ENCODE assay signal across 8 mouse cellular contexts in genomic region chr7:126089782-126090181, GRCm38 (mm10). TPM values are rescaled to one million over a fixed set of nuclear protein-coding genes. Genes with fewer than 3 reads are reported as not detected.
DNase-seq lines count a peak whose midpoint lies in the region; ATAC-seq and TF ChIP-seq lines count a peak whose summit lies in the region.

No protein-coding gene starts in this region.

- peak; percentile 72; the same call in 1 of the 2 replicates for TF ChIP-seq CTCF in testis, adult 2 months (IDR thresholded peaks at IDR 0.05; ENCODE audit: control insufficient read depth, insufficient read depth, insufficient replicate concordance, low read depth, low read length)

- TF ChIP-seq POLR2A in testis, adult 2 months (IDR thresholded peaks at IDR 0.05; ENCODE audit: control insufficient read depth, low read depth, low read length): no peak

- 16% methylated on average over 6 of the region's 6 CpGs for WGBS in forebrain, embryonic 14.5 days
- WGBS in forebrain, embryonic 12.5 days: 19% methylated on average over 6 of the region's 6 CpGs

- no peaks in the 10 kb centered on the region for H3K36me3 ChIP-seq in forebrain, embryonic 14.5 days (ENCODE audit: control insufficient read depth, insufficient read depth, low read length)
- H3K36me3 ChIP-seq in forebrain, embryonic 12.5 days (replicated peaks): no peaks in the 10 kb centered on the region
- no peaks in the 10 kb centered on the region for H3K36me3 ChIP-seq in testis, adult 2 months (ENCODE audit: control insufficient read depth, insufficient read depth, low read length)

- no peak overlapping the region for H3K9ac ChIP-seq in forebrain, embryonic 14.5 days (ENCODE audit: low read length)
- H3K9ac ChIP-seq in forebrain, embryonic 12.5 days: no peak overlapping the region

- ATAC-seq in forebrain, embryonic 14.5 days: no peak
- no peak for ATAC-seq in forebrain, embryonic 12.5 days (ENCODE audit: low FRiP score)
- peak; percentile 65 for ATAC-seq in common myeloid progenitor, adult 5-6 weeks (replicated peaks; ENCODE audit: low read depth, poor library complexity, severe bottlenecking)

- no peak overlapping the region for H3K27ac ChIP-seq in forebrain, embryonic 14.5 days (ENCODE audit: low read depth, low read length)
- H3K27ac ChIP-seq in forebrain, embryonic 12.5 days: no peak overlapping the region
- no peak overlapping the region for H3K27ac ChIP-seq in testis, adult 2 months (ENCODE audit: control insufficient read depth, insufficient read depth, low read depth, low read length)

- no peaks in the 10 kb centered on the region for H3K9me3 ChIP-seq in forebrain, embryonic 14.5 days (replicated peaks; ENCODE audit: control insufficient read depth, low read length)
- H3K9me3 ChIP-seq in forebrain, embryonic 12.5 days: peaks cover 4% of the 10 kb centered on the region; the same call in 1 of the 2 replicates

- no peak overlapping the region for H3K4me2 ChIP-seq in forebrain, embryonic 14.5 days (ENCODE audit: low read length)
- no peak overlapping the region for H3K4me2 ChIP-seq in forebrain, embryonic 12.5 days

- peaks cover 8% of the 10 kb centered on the region; the same call in 1 of the 2 replicates for H3K4me1 ChIP-seq in forebrain, embryonic 14.5 days (ENCODE audit: control insufficient read depth, insufficient read depth, low read length)
- peaks cover 21% of the 10 kb centered on the region for H3K4me1 ChIP-seq in forebrain, embryonic 12.5 days
- no peaks in the 10 kb centered on the region for H3K4me1 ChIP-seq in testis, adult 2 months (ENCODE audit: control insufficient read depth, insufficient read depth, low read length)

- DNase-seq in forebrain, embryonic 14.5 days (ENCODE audit: low spot score): peak; percentile 85
- DNase-seq in urinary bladder, postnatal 14 days (ENCODE audit: low spot score): peak; percentile 49
- DNase-seq in urinary bladder, adult 18-20 months (ENCODE audit: low spot score in 2 of 2): no peak
- DNase-seq in kidney, adult 8-10 months: peak; percentile 24 to 51
- DNase-seq in lung, postnatal 4 days: peak; percentile 59 to 67

- H3K4me3 ChIP-seq in forebrain, embryonic 14.5 days (ENCODE audit: low read depth, low read length): no peak overlapping the region
- H3K4me3 ChIP-seq in forebrain, embryonic 12.5 days (replicated peaks): no peak overlapping the region
- no peak overlapping the region for H3K4me3 ChIP-seq in testis, adult 2 months (ENCODE audit: control insufficient read depth, low read depth, low read length)

- peaks cover 2% of the 10 kb centered on the region; the same call in 1 of the 2 replicates for H3K27me3 ChIP-seq in forebrain, embryonic 14.5 days (replicated peaks; ENCODE audit: control insufficient read depth, insufficient read depth, low read length)
- H3K27me3 ChIP-seq in forebrain, embryonic 12.5 days: peaks cover 19% of the 10 kb centered on the region
- H3K27me3 ChIP-seq in testis, adult 2 months (ENCODE audit: control insufficient read depth, insufficient read depth, low read length): no peaks in the 10 kb centered on the region

RNA-seq across cellular contexts. Expression of gene Gsg1l, which starts 7.6 kb away (rescaled TPM):
- polyA plus RNA-seq in forebrain, embryonic 14.5 days (2014; fragmentation: Nextera tagmentation; extraction: Ambion mirVana): 5.0 TPM in 2 replicates
- 1.9 and 2.3 TPM in 2 replicates for polyA plus RNA-seq in forebrain, embryonic 12.5 days (2016; fragmentation: Nextera tagmentation; extraction: Ambion mirVana)
- not detected in 2 replicates for total RNA-seq in common myeloid progenitor, adult 5-6 weeks (2017)
- polyA plus RNA-seq in testis, adult 2 months (2012; rRNA removed): 0.52 and 0.72 TPM in 2 replicates

Comparison
In these comparisons a context has a peak if more than half of its experiments do, and no peak if none do; other contexts are left out.
1. DNase-seq: peak in forebrain, embryonic 14.5 days (single experiment), urinary bladder, postnatal 14 days (single experiment), kidney, adult 8-10 months (2 of 2) and lung, postnatal 4 days (2 of 2); none in urinary bladder, adult 18-20 months (0 of 2).